Mouse (Mus musculus): Measurements from ENCODE around the gene Washc1.

- TF ChIP-seq CTCF (IDR thresholded peaks at IDR 0.05; ENCODE audit: control insufficient read depth, insufficient read depth, low read length) = no peak
- TF ChIP-seq POLR2A (IDR thresholded peaks at IDR 0.05; ENCODE audit: borderline replicate concordance, control insufficient read depth, low read depth, low read length) = no peak
Observed at GRCm38 (mm10) chr17:66092664-66093063, 18.7 kb upstream of the Washc1 start.
